Mouse (Mus musculus) adrenal gland, postnatal 25 days (tissue): ENCODE data around the gene Usp30. TPM values are rescaled to one million over a fixed set of nuclear protein-coding genes. Genes with fewer than 3 reads are reported as not detected.

Source experiments
- DNase-seq: peaks from one replicate; pipeline ENCODE4 v3.0.0; 2021; ENCODE audit warnings: mixed read lengths
- total RNA-seq: library from RNA; stranded (reverse); gene quantifications from 2 replicates; pipeline ENCODE4 v1.2.3, GENCODE M21; 2021

Usp30 gene
- total RNA-seq, 1 experiment from 2014 or later: 36.6 TPM

DNA sequence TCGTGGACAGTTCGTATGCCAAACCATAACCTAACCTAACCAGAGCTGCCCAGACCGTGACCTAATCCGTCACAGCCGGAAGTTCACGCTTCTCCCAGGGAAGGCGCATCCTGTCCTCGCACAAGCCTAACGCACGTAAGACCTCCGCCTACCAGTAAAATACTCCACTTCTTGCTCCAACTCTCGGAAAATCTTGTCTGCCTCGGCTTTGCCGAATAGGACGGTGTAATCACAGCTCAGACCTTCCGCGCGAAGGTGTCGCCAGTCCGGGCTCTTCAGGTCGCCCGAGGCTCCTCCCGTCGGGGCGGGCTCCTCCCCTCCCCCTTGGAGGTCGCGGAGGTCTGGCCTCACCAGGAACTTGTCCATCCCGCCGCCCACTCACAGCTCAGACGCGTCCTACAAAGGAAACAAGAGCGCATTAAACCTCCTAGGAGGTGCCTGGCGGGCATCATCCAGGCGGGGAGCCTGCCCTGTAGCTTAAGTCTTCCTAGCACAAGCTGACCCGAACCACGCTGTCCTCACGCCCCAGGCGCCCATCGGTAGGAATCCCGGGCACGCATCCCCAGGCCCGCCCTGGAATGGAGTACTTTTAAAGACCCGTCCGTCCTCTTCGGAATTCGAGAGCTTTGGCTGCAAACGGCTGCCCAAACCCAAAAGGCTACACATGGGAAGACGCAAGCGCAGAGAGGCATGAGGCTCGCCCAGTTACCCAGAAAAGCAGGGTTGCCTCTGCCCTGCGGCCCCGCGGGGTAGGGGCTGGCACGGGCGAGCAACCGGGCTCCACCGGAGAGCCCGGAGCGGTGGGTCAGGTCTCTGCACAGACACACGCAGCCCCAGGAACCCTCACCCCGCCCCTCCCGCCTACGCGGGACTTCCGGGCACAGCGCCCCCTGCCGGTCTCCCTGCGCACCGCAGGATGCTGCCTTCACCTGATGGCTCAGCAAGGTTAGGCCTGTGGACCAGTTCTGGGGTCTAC, 62.4 kb downstream of the Usp30 start, which contains the start of gene Alkbh2:
Alkbh2 (minus strand) TSS at position 845 of the 976 bp plus-strand sequence.
- DNase-seq: peak; percentile 90

DNA sequence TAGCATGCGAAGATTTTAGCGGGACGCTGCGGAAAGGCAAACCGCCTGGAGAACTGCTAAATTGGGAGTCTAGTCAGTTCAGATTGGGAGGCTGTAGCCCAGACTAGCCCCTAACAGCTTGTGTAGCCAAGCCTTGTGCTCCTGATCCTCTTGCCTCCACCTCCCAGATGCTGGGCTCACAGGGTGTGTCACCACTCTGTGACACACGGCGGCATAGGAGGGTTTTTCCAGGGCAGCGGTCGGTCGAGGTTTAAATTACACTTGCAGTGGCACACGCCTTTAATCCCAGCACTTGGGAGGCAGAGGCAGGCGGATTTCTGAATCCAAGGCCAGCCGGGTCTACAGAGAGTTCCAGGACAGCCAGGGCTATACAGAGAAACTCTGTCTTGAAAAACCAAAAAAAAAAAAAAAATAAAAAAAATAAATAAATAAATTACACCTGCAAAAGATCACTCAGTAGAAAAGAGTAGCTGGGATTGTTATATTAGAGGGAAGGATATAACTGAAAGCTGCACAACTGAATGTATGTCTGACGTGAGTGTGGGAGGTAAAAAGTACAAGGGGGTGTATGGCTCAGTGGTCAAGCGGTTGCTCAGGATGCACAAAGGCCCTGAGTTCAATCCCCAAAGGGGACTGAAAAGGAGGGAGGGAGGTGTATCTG, 64.4 kb downstream of the Usp30 start:
- DNase-seq: no peak

DNA sequence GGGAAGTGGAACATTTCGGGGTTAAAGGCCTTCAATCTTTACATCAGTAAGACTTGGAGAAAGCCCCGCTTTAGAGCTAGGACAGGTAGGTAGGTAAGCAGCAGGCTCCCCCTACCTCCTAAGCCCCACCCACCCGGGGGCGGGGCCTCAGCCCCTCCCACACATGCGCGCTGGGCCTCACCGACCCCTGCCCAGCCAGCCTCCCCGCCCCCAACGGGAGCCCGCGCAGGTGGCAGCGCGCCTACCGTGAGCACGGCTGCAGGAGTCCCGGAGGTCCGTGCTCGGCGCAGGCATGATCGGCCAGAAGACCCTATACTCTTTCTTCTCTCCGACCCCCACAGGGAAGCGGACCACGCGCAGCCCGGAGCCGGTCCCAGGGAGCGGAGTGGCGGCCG, 64.9 kb downstream of the Usp30 start, which contains the start of gene Ung:
Ung (plus strand) TSS at position 176 of the 395 bp plus-strand sequence.
- DNase-seq: peak; percentile 47

DNA sequence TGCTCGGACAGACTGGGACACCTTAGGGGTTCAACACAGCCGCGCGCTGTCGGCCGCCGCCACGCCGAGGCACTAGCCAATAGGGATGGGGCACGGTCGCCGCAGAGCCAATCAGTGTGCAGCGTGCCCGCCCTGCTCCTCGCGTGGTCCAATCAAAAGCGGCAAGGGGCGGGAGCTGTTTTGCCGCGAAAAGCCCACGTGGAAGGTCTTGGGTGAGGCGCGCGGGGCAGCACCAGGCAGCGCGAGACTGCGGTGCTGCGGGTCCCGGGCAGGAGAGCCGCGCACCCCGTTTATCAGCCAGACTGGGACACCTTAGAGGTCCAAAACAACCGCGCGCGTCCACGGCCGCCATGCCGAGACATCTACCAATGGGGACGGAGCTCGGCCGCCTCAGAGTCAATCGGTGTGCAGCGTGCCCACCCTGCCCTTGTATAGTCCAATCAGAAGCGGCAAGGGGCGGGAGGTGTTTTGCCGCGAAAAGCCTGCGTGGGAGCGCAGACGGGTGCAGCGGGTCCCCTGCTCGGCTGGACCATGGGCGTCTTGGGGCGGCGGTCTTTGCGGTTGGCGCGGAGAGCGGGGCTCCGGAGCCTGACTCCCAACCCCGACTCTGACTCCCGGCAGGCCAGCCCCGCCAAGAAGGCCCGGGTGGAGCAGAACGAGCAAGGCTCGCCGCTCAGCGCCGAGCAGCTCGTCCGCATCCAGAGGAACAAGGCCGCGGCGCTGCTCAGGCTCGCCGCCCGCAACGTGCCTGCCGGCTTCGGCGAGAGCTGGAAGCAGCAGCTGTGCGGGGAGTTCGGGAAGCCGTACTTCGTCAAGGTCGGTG, 65.6 kb downstream of the Usp30 start:
- peak; percentile 94 for DNase-seq

DNA sequence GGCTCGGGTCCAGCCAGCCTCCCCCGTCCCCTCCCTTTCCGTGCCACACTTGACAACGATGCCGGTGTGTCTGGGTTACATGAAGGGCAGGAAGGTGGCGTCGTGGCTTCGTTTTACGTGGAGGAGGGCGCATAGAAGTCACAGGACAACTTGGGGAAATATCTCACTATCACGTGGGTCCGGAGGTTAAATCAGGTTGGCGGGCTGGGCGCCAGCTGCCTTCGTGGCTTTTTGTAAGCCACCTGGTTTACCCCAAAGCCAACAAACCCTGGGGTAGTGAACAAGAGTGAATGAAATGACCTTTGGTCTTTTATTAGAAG, 66.2 kb downstream of the Usp30 start:
- peak; percentile 59 for DNase-seq

DNA sequence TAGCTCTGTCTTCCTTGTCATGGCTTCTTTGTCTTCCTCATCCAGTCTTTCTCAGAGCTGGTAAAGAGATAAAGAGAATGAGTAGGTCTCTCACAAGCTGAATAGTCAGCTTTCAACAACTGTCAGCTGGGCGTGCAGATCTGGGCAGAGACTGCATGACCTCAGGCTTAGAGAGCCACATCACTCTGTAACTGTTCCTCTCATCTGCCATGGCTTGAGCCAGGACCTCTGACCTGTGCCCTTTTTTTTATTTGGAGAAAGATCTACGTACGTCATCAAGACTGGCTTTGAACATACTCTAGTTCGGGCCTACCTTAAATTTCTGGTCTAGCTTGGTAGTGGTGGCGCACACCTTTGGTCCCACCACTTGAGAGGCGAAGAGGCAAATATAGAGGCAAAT, 67.6 kb downstream of the Usp30 start:
- no peak for DNase-seq

DNA sequence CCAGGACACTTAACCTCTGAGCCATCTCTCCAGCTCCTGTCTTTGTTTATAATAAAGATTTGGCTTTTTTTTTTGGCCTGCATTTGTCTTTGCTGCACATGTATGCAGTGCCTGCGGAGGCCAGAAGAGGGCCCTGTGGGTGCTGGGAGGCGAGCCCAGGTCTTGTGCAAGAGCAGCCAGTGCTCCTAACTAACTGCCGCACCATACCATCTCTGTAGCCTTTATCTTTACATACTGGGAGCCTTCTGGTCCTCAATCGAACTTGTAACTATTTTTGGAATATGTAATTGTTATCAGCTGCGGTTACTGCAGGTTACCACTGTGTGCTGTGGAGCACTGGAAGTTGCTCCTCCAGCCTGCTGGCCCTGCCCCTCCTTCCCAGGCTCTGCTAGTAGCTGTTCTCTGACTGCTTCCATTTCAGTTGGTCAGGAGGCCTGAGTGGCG, 68.9 kb downstream of the Usp30 start:
- peak; percentile 83 for DNase-seq

DNA sequence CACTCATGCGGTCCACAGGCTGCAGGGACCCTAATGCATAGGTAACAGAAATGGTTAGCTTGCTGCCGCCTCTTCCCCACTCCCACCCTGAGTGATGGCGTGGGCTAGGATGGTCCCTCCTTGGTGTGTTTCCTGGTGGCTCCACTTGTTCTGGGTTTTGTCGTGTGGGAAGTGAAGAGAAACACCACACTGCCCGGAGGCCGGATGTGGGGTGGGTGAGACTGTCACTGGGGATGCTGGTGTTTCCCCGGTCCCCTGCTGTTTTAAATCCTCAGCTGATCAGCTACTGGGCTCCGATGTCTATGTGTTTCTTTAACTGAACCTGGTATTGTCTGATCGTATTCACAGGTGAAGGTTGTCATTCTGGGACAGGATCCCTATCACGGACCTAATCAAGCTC, 70.3 kb downstream of the Usp30 start:
- no peak for DNase-seq

DNA sequence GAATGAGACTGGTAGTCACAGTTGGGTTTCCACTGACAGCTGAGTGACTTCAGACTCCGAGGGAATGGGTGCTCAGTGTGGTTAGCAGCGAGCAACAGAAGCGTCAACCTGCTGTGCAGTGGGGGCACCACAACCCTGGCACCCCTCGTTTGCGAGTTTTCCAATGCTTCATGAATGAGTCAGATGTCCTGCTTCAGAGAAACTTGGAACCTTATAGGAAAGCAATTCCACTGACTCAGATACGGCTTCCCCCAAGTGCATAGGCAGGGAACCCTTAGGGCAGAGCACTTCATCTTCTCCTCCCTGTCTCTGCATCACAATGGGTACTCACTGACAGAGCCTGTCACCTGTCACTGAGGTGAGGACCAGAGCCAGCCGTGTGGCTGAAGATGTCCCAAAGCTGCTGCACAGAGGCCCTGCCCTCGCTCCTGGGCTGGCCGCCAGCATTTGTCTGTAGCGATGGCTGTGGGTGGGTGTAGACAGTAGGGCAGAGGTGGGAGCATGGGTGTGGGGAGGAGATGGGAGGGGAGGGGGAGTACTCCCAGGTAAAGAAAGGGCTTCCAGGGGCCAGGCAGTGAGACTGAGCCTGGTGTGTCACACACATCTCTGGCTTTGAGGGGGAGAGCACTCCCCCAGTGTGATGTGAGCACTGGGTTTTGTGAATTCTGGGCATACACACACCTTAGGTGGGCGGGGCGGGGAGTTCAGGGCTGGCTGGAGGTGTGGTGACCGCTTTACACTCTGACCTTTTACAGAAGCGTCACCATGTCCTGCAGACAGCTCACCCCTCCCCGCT, 72.4 kb downstream of the Usp30 start:
- no peak for DNase-seq

DNA sequence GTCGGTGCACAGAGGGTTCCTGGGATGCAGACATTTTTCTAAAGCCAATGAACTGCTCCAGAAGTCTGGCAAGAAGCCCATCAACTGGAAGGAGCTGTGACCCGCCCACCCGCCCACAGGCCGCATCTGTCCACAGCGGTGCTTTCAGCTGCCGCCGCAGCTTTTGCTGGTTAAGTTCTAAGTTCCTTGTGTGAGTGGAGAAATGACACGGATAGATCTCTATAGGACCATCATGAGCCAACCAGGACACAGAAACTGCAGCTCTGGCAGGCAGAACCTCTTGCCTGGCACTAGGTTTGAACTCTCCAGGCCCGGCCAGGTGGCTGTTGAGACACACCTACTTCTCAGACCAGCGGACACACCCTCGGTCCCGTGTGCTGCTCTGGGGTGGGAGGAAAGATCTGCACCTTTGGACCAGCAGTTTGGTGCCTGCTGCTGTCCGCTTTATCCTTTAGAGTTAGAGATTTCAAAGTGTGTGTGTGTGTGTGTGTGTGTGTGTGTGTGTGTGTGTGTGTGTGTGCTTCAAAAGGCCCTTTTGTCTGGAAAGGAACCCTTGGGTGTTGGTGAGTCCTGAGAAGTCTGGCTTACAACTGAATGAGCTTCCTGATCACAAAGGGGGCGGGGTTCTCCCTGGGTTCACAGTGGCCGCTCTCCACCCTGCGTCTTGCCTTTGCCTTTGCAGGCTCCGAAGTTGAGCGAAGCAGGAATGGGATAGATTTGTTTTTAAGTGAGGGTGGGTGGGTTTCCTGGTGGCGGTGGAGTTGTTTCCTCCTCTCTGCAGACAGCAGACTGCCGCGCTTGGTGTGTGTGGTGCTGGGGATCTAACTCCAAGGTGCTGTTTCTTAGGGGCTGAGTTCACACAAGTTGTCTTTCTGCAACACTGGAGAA, 73.3 kb downstream of the Usp30 start:
- DNase-seq: no peak

DNA sequence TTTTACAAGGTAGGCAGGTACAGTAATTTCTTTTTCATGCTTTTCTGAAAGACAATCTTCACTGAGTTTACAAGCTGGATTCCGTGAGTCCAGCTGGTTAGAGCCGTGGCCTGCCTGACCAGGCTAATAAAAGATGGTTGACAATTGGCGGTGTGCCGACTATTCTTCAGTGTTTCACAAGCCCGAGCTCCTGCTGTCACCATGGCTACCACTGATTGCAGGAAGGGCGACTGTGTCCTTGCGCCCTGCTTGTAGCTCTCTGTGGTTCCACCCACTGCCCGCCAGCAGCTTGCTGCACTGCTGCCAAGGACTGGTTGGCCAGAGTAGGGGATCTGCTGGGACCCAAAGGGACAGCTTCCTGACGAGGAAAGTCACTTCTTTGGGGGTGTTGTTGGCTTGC, 73.9 kb downstream of the Usp30 start:
- DNase-seq: peak; percentile 85

DNA sequence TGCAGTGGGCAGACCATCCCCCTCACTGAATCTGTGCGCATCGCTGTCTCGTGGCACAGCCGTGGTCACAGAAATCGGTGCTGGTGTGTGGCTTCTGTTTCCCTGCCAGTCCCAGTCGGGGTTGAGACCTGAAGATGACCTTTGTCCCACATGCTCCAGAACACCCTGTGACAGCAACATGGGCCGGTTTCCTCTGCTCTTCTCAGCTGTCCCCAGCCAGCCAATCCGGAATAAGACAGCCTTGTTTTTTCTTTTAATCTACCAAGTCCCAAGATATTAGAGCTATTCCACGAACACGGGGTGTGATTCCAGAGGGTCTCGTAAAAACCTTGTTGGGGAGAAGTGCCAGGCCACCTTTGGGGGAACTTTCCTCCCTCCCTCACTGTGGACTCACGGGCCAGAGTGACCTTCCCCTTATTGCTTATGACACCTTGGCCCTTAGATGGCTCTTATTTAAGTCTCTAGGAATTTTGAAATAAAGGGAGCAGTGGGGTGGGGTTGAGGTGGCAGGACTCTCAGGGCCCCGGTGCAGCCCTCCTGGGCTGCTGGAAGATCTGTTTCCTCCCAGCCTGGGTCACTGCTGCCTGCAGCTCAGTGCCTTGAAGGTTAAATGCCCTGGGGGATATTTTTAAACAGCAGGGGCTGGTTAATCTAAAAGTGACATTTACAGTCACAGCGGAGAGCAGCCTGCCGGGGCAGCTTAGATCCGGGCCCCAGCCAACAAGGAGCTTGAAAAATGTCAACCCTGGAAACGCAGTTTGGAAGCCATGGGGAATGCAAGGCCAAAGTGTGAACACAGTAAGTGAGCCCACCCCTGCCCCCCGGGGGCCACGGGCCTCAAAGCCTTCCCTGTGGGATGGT, 81.0 kb downstream of the Usp30 start, which contains the start of gene Acacb:
Acacb (plus strand) TSS at position 508 of the 861 bp plus-strand sequence.
- no peak for DNase-seq

DNA sequence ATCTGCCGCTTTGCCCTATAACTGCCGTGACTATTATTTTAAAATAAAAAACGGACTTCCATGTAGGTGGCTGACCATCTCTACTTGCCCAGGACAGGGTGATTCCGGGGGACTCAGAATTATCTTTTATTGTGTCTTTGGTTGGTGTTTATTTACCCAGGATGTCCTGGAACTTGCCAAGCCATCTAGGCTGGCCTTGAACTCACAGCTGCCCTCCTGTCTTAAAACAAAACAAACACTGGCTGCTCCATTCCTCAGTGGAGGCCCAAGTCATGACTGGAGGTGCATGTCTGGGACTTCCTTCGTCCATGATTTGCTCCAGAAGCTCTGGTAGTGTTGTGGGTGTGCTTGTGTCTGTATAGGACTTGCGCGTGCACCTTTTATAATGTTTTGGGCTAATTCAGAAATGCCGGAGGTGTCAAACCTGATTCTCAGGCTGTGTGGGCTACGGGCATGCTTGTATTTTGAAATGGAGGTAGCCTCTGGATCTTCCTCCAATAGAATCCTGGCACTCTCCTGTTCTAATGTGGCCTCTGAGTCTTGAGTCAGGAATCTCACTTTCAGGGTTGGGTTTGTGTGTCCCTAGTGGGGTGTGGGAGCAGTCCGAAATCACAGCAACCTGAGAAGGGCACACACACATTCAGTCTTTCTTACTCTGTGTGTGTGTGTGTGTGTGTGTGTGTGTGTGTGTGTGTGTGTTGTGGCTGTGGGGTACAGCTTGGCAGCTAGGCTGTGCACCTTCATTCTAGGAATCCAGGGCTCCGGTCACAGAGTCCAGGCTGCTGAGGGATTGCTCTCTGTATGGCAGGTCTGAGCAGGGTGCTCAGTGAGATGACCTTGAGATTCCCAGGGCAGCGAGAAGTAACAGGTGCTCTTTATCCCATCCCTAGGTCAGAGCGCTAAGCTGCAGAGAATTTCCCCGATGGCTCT, 82.0 kb downstream of the Usp30 start:
- no peak for DNase-seq

DNA sequence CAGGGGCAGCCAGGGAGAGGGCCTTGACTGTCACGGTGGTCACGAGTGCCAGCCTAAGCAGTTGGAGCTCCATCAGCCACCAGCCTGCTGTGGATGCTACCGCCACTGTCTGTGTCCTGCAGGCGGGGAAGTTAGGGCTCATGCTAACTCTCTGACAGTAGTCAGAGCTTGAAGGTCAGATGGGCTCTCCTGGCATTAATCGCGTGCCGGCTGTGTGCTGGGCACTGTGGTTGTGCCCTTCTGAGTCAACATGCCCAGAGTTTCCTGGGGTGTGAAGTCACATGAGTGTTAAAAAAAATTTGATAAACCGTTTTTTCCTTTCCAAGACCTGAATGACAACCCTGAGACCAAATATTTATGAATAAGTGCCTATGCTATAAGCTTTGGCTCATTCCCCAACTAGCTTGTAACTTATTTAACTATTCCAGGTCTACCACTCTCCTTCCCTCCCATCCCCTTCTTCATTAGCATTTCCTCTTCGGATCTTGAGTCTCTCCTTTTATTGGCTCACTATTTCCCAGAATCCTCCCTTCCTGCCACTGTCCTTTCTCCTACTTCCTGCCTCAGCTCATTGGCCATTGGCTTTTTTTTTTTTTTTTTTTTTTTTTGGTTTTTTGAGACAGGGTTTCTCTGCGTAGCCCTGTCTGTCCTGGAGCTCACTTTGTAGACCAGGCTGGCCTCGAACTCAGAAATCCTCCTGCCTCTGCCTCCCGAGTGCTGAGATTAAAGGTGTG, 87.3 kb downstream of the Usp30 start:
- DNase-seq: peak; percentile 56

DNA sequence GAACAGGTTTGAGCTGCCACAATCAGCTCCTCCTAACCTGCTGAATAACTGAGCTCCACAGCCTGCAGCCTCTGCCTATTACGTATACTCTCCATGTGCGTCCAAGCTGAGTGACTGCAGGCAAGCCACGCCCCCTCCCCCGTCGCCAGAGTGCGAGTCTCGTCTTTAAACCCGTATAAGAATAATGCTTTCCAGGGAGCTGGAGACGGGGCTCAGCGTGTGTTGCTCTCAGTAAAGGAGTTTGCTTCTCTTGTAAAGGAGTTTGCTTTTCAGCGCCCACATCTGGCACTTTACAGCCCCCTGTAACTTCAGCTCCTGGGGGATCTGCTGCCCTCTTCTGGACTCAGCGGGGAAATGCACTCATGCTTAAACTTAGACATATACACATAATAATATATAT, 88.2 kb downstream of the Usp30 start:
- no peak for DNase-seq

DNA sequence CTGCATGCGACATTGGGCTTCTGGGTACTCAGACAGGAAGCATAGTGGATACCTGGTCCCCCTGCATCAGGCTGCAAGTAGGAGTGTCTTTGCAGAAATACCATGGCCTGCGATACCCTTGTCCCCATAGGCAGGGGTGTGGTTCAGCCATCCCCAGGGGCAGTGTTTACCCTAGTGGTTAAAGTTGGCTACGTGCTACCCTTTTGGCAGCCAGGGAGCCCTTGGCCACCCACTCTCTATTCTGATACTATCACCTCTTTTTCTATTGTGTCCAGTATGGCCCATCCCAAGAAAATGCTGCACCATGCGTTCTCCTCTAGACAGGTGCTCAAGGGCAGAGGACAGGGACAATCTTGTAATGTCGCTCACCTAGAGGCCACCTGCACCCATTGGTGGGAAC, 89.5 kb downstream of the Usp30 start:
- DNase-seq: no peak

DNA sequence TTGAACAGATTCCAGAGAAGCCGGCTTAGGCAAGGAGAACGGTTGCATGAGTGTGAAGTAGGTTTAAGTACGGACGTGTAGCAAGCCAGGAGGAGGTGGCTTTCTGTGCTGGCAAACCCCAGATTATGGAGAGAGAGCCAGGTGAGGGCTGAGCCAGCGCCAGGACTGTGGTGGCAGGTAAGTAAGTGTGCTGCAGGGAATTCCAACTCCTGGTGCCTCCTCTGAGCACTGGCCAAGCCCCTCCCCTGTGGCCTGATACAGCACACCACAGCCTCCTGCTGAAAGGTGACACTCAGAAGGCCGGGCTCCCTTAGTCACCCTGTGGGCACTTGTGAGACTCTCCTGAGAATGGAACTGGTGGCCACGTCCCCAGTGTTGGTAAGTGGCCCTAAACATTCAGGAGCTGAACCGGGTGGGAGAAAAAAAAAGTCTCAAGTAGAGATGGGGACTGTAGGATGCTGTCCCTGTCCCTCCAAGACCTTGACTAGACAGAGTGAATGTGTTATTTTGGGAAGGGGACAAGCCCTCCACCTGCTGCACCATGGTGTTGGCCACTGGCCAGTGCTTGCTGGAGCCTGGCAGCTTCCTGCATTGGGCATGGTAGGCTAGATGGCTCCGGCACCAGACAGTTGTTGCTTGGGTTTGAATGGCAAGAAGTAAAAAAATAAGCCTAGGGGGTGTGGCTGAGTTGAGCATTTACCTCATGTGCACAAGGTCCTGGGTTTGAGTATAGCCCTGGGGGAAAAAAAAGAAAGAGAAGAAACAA, 90.1 kb downstream of the Usp30 start:
- DNase-seq: no peak
